Mouse (Mus musculus): Measurements from ENCODE around the gene Slamf1. TPM values are rescaled to one million over a fixed set of nuclear protein-coding genes. Genes with fewer than 3 reads are reported as not detected.

The Slamf1 gene
- total RNA-seq, 1 experiment from 2014 or later = 24.2 TPM

Other genes starting within 250 kb of the Slamf1 start
- gene Itln1, start 231.8 kb upstream of the Slamf1 start, total RNA-seq (2017) = not detected in 2 replicates
- gene Cd244a, start 207.9 kb upstream of the Slamf1 start, total RNA-seq (2017) = 126 and 134 TPM in 2 replicates
- 83.9 and 87.7 TPM in 2 replicates for gene Ly9, start 159.7 kb upstream of the Slamf1 start, total RNA-seq (2017)
- gene Slamf7, start 114.1 kb upstream of the Slamf1 start, total RNA-seq (2017) = 28.2 and 29.0 TPM in 2 replicates
- gene Cd48, start 85.1 kb upstream of the Slamf1 start, total RNA-seq (2017) = 110 and 113 TPM in 2 replicates
- gene Cd84, start 72.6 kb downstream of the Slamf1 start, total RNA-seq (2017) = 346 and 366 TPM in 2 replicates
- gene Gm10521, start 128.5 kb downstream of the Slamf1 start, total RNA-seq (2017) = 46.8 and 52.7 TPM in 2 replicates
- gene Slamf6, start 150.4 kb downstream of the Slamf1 start, total RNA-seq (2017) = 97.7 and 98.0 TPM in 2 replicates

Measured in neutrophil, adult 5-6 weeks (primary cell).